9 mouse cellular contexts compared by ENCODE assay signal in the genomic region with DNA sequence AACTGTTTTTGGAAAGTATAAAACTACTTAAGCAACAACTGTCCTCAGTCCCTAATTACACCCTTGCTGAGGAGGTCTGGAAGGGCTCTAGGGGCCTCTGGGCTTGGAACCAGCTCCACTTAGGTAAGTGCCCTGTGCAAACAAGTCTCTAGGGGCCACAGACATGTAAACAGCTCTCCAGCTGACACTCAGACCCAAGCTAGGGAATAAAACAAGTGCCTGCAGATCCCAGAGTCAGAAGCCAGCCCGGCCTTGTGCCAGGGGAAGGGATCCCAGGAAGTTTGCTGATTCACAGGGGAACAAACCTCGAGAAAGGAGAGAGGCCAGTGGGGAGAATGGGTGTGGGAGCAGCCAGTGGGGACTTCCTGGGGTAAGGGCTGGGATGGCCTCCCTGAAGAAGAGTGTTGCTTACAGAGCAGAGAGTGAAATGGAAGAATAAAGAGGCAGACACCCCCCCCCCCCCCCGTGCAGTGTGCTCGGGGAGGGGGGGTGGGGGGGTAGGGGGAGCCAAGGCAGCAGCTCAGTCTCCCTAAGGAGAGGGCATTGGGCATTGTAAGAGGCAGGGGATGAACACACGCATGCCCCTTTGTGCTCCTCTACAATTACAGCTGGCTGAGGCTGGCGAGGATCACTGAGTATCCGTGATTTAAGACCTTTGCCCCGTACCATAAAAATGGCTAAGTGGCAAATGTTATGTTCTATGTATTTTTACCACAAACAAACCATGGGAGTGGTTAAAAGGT.
DNase-seq lines count a peak whose midpoint lies in the region; ATAC-seq lines count a peak whose summit lies in the region.
"Had no signal": no experiment of that assay in that cellular context is flagged by ENCODE, and none has a peak within 500 bp of the region (broad histone marks: within the 10 kb centered on the region; RNA-seq: fewer than 3 reads in every experiment).

No protein-coding gene starts in this region.

- ATAC-seq in embryonic facial prominence, embryonic 13.5 days (ENCODE audit: insufficient number of reproducible peaks, insufficient read depth, low FRiP score, low TSS enrichment, low read depth): no peak; the same call in 1 of the 2 replicates
- 0 out of 2 replicates have a peak, but pooled peaks have one; percentile 20 for ATAC-seq in intestine, embryonic 15.5 days
- peak; percentile 76 for ATAC-seq in midbrain, embryonic 13.5 days
- no peak for ATAC-seq in frontal cortex, adult (ENCODE audit: low TSS enrichment)
- ATAC-seq in monocyte, adult 5-6 weeks (replicated peaks; ENCODE audit: insufficient number of reproducible peaks, low FRiP score, low TSS enrichment, poor library complexity, severe bottlenecking): no peak

- no peaks in the 10 kb centered on the region for H3K36me3 ChIP-seq in heart, embryonic 10.5 days
- H3K36me3 ChIP-seq in embryonic facial prominence, embryonic 13.5 days: no peaks in the 10 kb centered on the region
- H3K36me3 ChIP-seq in intestine, embryonic 15.5 days: no peaks in the 10 kb centered on the region
- H3K36me3 ChIP-seq in midbrain, embryonic 13.5 days: no peaks in the 10 kb centered on the region

- WGBS in heart, embryonic 10.5 days: 58% methylated on average over 6 of the region's 8 CpGs
- 46% methylated on average over 6 of the region's 8 CpGs for WGBS in embryonic facial prominence, embryonic 13.5 days
- WGBS in intestine, embryonic 15.5 days: 26% methylated on average over 6 of the region's 8 CpGs
- 26% methylated on average over 6 of the region's 8 CpGs for WGBS in midbrain, embryonic 13.5 days

- H3K27ac ChIP-seq in heart, embryonic 10.5 days: peak overlapping the region; percentile 63
- 0 out of 2 replicates have a peak overlapping the region, but pooled peaks have one; percentile 48 for H3K27ac ChIP-seq in embryonic facial prominence, embryonic 13.5 days
- H3K27ac ChIP-seq in intestine, embryonic 15.5 days: peak overlapping the region; percentile 64
- H3K27ac ChIP-seq in midbrain, embryonic 13.5 days: 0 out of 2 replicates have a peak overlapping the region, but pooled peaks have one; percentile 14

- H3K4me3 ChIP-seq in heart, embryonic 10.5 days: no peak overlapping the region
- H3K4me3 ChIP-seq in embryonic facial prominence, embryonic 13.5 days: no peak overlapping the region
- no peak overlapping the region for H3K4me3 ChIP-seq in intestine, embryonic 15.5 days (replicated peaks)
- H3K4me3 ChIP-seq in midbrain, embryonic 13.5 days (replicated peaks): no peak overlapping the region

- H3K9ac ChIP-seq in embryonic facial prominence, embryonic 13.5 days: no peak overlapping the region
- no peak overlapping the region for H3K9ac ChIP-seq in intestine, embryonic 15.5 days
- no peak overlapping the region for H3K9ac ChIP-seq in midbrain, embryonic 13.5 days (replicated peaks)

- intact Hi-C loops in heart, postnatal 25 days (cut with DNase I): no loop called here

- no peaks in the 10 kb centered on the region for H3K27me3 ChIP-seq in heart, embryonic 10.5 days (ENCODE audit: insufficient read depth, poor library complexity, severe bottlenecking)
- no peaks in the 10 kb centered on the region for H3K27me3 ChIP-seq in embryonic facial prominence, embryonic 13.5 days
- H3K27me3 ChIP-seq in intestine, embryonic 15.5 days (replicated peaks): no peaks in the 10 kb centered on the region
- 0 out of 2 replicates have a peak, but pooled peaks cover 2% of the 10 kb centered on the region for H3K27me3 ChIP-seq in midbrain, embryonic 13.5 days

- no peak for DNase-seq in heart, embryonic 10.5 days (ENCODE audit: low spot score)
- DNase-seq in heart, postnatal 25 days (ENCODE audit: low spot score): no peak
- DNase-seq in right cerebral cortex, adult 2 months (ENCODE audit: low spot score in 2 of 2): no peak
- DNase-seq: thymus, postnatal 4 days had no signal

- H3K9me3 ChIP-seq in heart, embryonic 10.5 days: no peaks in the 10 kb centered on the region
- H3K9me3 ChIP-seq in embryonic facial prominence, embryonic 13.5 days: no peaks in the 10 kb centered on the region
- H3K9me3 ChIP-seq in intestine, embryonic 15.5 days: no peaks in the 10 kb centered on the region
- no peaks in the 10 kb centered on the region for H3K9me3 ChIP-seq in midbrain, embryonic 13.5 days

- H3K4me2 ChIP-seq in embryonic facial prominence, embryonic 13.5 days: no peak overlapping the region
- H3K4me2 ChIP-seq in intestine, embryonic 15.5 days (replicated peaks): no peak overlapping the region
- no peak overlapping the region for H3K4me2 ChIP-seq in midbrain, embryonic 13.5 days (replicated peaks)

- peaks cover 33% of the 10 kb centered on the region for H3K4me1 ChIP-seq in heart, embryonic 10.5 days
- H3K4me1 ChIP-seq in embryonic facial prominence, embryonic 13.5 days: peaks cover 20% of the 10 kb centered on the region
- peaks cover 15% of the 10 kb centered on the region for H3K4me1 ChIP-seq in intestine, embryonic 15.5 days (replicated peaks)
- peaks cover 31% of the 10 kb centered on the region for H3K4me1 ChIP-seq in midbrain, embryonic 13.5 days (replicated peaks)

Comparison
In these comparisons a context has a peak if more than half of its experiments do, and no peak if none do; other contexts are left out.
1. H3K27ac ChIP-seq: peak in every context shown above with its lines; median percentile 64 in intestine, embryonic 15.5 days; 63 in heart, embryonic 10.5 days; 48 in embryonic facial prominence, embryonic 13.5 days; 14 in midbrain, embryonic 13.5 days.
2. ATAC-seq: peak in intestine, embryonic 15.5 days (single experiment) and midbrain, embryonic 13.5 days (single experiment); none in embryonic facial prominence, embryonic 13.5 days (single experiment), frontal cortex, adult (single experiment) and monocyte, adult 5-6 weeks (single experiment).